16 mouse cellular contexts compared by ENCODE assay signal in the genomic region with DNA sequence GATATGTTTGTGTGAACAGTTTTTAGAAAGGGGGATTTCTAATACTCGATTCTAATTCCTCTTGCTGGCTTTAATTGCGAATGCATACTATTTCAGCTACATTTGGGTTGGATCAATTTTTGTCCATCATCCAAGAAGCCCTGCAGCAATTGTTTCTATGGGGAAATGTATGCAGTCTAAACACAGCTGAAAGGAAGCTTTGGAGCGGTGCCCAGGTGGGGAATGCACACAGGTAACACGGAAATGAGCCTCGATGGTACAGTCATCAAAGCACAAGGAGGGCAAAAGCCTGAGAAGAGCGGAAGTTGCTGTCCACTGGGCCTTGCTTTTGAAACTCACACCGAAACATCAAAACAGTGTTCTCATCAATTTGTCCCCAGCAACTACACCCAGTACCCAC.
DNase-seq lines count a peak whose midpoint lies in the region; ATAC-seq lines count a peak whose summit lies in the region.
"Had no signal": no experiment of that assay in that cellular context is flagged by ENCODE, and none has a peak within 500 bp of the region (broad histone marks: within the 10 kb centered on the region; RNA-seq: fewer than 3 reads in every experiment).

No protein-coding gene starts in this region.

- intact Hi-C loops in left cerebral cortex, postnatal 10 days (cut with DNase I) = no loop called here

- peaks cover 16% of the 10 kb centered on the region for H3K4me1 ChIP-seq in hindbrain, embryonic 12.5 days
- no peaks in the 10 kb centered on the region for H3K4me1 ChIP-seq in hindbrain, embryonic 11.5 days (replicated peaks; ENCODE audit: control insufficient read depth, insufficient read depth, low read length)
- peaks cover 21% of the 10 kb centered on the region for H3K4me1 ChIP-seq in hindbrain, embryonic 15.5 days (replicated peaks)

- no peak for DNase-seq in hindbrain, embryonic 11.5 days (ENCODE audit: low spot score)
- DNase-seq in right cerebral cortex, postnatal 4 days = peak; percentile 13
- DNase-seq in right cerebral cortex, postnatal 14 days = no peak
- DNase-seq in left cerebral cortex, adult 9 months (ENCODE audit: low spot score in 2 of 2) = no peak
- DNase-seq in left cerebral cortex, postnatal 10 days (ENCODE audit: extremely low spot score in 1 of 2, low spot score in 2 of 2) = no peak
- DNase-seq: adrenal gland, postnatal 36 days; cerebellum, adult 9-11 months; gastrocnemius, postnatal 36 days; heart, postnatal 10 days; kidney, adult 9 months; kidney, postnatal 4 days; thymus, postnatal 4 days had no signal

- ATAC-seq in hindbrain, embryonic 12.5 days (ENCODE audit: low FRiP score) = no peak
- no peak for ATAC-seq in hindbrain, embryonic 11.5 days (ENCODE audit: low FRiP score)
- ATAC-seq in hindbrain, embryonic 15.5 days (ENCODE audit: low FRiP score, low read depth) = no peak

- H3K4me2 ChIP-seq in hindbrain, embryonic 12.5 days (replicated peaks) = peak overlapping the region; percentile 47; the same call in 1 of the 2 replicates
- no peak overlapping the region for H3K4me2 ChIP-seq in hindbrain, embryonic 11.5 days (replicated peaks; ENCODE audit: low read depth, low read length)
- peak overlapping the region; percentile 49; the same call in 1 of the 2 replicates for H3K4me2 ChIP-seq in hindbrain, embryonic 15.5 days

- no peaks in the 10 kb centered on the region for H3K9me3 ChIP-seq in hindbrain, embryonic 12.5 days (replicated peaks)
- H3K9me3 ChIP-seq in hindbrain, embryonic 11.5 days (ENCODE audit: control insufficient read depth, low read length) = no peaks in the 10 kb centered on the region
- H3K9me3 ChIP-seq in hindbrain, embryonic 15.5 days = no peaks in the 10 kb centered on the region
- H3K9me3 ChIP-seq: neural tube, embryonic 12.5 days had no signal

- no peaks in the 10 kb centered on the region for H3K36me3 ChIP-seq in hindbrain, embryonic 12.5 days
- no peaks in the 10 kb centered on the region for H3K36me3 ChIP-seq in hindbrain, embryonic 11.5 days (ENCODE audit: control insufficient read depth, insufficient read depth, low read length)
- H3K36me3 ChIP-seq in hindbrain, embryonic 15.5 days = no peaks in the 10 kb centered on the region
- H3K36me3 ChIP-seq: neural tube, embryonic 12.5 days had no signal

- no peak overlapping the region for H3K9ac ChIP-seq in hindbrain, embryonic 12.5 days
- H3K9ac ChIP-seq in hindbrain, embryonic 11.5 days (ENCODE audit: low read depth, low read length) = no peak overlapping the region
- no peak overlapping the region for H3K9ac ChIP-seq in hindbrain, embryonic 15.5 days
- H3K9ac ChIP-seq: lung, embryonic 14.5 days had no signal

- WGBS in hindbrain, embryonic 12.5 days = 72% methylated on average over 7 of the region's 7 CpGs
- 67% methylated on average over 7 of the region's 7 CpGs for WGBS in hindbrain, embryonic 11.5 days
- WGBS in hindbrain, embryonic 15.5 days = 60% methylated on average over 7 of the region's 7 CpGs

- H3K4me3 ChIP-seq in hindbrain, embryonic 12.5 days = no peak overlapping the region
- H3K4me3 ChIP-seq in hindbrain, embryonic 11.5 days (ENCODE audit: low read depth, low read length) = no peak overlapping the region
- no peak overlapping the region for H3K4me3 ChIP-seq in hindbrain, embryonic 15.5 days
- H3K4me3 ChIP-seq: neural tube, embryonic 12.5 days had no signal

- H3K27ac ChIP-seq in hindbrain, embryonic 12.5 days = no peak overlapping the region
- no peak overlapping the region for H3K27ac ChIP-seq in hindbrain, embryonic 11.5 days (ENCODE audit: low read depth, low read length)
- H3K27ac ChIP-seq in hindbrain, embryonic 15.5 days (replicated peaks) = peak overlapping the region; percentile 56
- H3K27ac ChIP-seq: neural tube, embryonic 12.5 days had no signal

- H3K27me3 ChIP-seq in hindbrain, embryonic 12.5 days = 0 out of 2 replicates have a peak, but pooled peaks cover 2% of the 10 kb centered on the region
- no peaks in the 10 kb centered on the region for H3K27me3 ChIP-seq in hindbrain, embryonic 11.5 days (ENCODE audit: control insufficient read depth, insufficient read depth, low read length)
- no peaks in the 10 kb centered on the region for H3K27me3 ChIP-seq in hindbrain, embryonic 15.5 days
